ENCODE assay signal across 15 mouse cellular contexts in the genomic region with DNA sequence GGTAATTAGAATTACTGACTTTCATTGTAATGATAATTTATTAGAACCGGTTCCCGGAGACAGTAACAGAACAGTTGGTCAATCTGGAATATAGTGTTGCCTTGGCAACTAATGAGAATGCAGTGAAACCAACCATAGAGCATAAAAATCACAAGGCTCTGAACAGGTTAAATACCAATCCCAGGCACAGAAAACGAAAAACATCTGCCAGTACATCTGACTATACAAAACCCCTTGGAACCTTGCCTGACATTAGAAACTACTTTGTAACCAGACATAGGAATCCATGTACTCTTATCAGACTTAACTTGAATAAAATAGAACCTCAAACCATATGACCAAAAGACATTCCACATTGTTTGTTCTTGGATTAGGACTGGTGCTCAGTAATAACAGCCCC.
DNase-seq lines count a peak whose midpoint lies in the region; ATAC-seq lines count a peak whose summit lies in the region.
"Had no signal": no experiment of that assay in that cellular context is flagged by ENCODE, and none has a peak within 500 bp of the region (broad histone marks: within the 10 kb centered on the region; RNA-seq: fewer than 3 reads in every experiment).

No protein-coding gene starts in this region.

- ATAC-seq in hindbrain, embryonic 16.5 days, result no peak
- peak; percentile 72 for ATAC-seq in neural tube, embryonic 12.5 days (ENCODE audit: low FRiP score, low read depth)
- ATAC-seq in hindbrain, embryonic 11.5 days (ENCODE audit: low FRiP score), result peak; percentile 62
- no peak for ATAC-seq in intestine, embryonic 15.5 days
- ATAC-seq: forebrain, embryonic 16.5 days; lung, postnatal 0 days had no signal

- no peak overlapping the region for H3K4me3 ChIP-seq in hindbrain, embryonic 10.5 days
- no peak overlapping the region for H3K4me3 ChIP-seq in hindbrain, embryonic 16.5 days (ENCODE audit: low read length)
- H3K4me3 ChIP-seq in neural tube, embryonic 12.5 days, result no peak overlapping the region
- H3K4me3 ChIP-seq in hindbrain, embryonic 11.5 days (ENCODE audit: low read depth, low read length), result no peak overlapping the region
- no peak overlapping the region for H3K4me3 ChIP-seq in intestine, embryonic 15.5 days (replicated peaks)
- H3K4me3 ChIP-seq: myocyte had no signal

- WGBS in hindbrain, embryonic 10.5 days, result 32% methylated on average over 3 of the region's 3 CpGs
- WGBS in hindbrain, embryonic 16.5 days, result 18% methylated on average over 3 of the region's 3 CpGs
- 19% methylated on average over 3 of the region's 3 CpGs for WGBS in neural tube, embryonic 12.5 days
- WGBS in hindbrain, embryonic 11.5 days, result 27% methylated on average over 3 of the region's 3 CpGs
- 63% methylated on average over 3 of the region's 3 CpGs for WGBS in intestine, embryonic 15.5 days

- H3K36me3 ChIP-seq in hindbrain, embryonic 10.5 days, result peaks cover 18% of the 10 kb centered on the region; the same call in 1 of the 2 replicates
- no peaks in the 10 kb centered on the region for H3K36me3 ChIP-seq in hindbrain, embryonic 16.5 days (ENCODE audit: control insufficient read depth, insufficient read depth, low read length)
- no peaks in the 10 kb centered on the region for H3K36me3 ChIP-seq in neural tube, embryonic 12.5 days
- H3K36me3 ChIP-seq in hindbrain, embryonic 11.5 days (ENCODE audit: control insufficient read depth, insufficient read depth, low read length), result no peaks in the 10 kb centered on the region
- no peaks in the 10 kb centered on the region for H3K36me3 ChIP-seq in intestine, embryonic 15.5 days

- H3K9me3 ChIP-seq in hindbrain, embryonic 10.5 days, result no peaks in the 10 kb centered on the region
- no peaks in the 10 kb centered on the region for H3K9me3 ChIP-seq in hindbrain, embryonic 16.5 days (ENCODE audit: control insufficient read depth, low read length)
- no peaks in the 10 kb centered on the region for H3K9me3 ChIP-seq in neural tube, embryonic 12.5 days
- H3K9me3 ChIP-seq in hindbrain, embryonic 11.5 days (ENCODE audit: control insufficient read depth, low read length), result no peaks in the 10 kb centered on the region
- H3K9me3 ChIP-seq in intestine, embryonic 15.5 days, result no peaks in the 10 kb centered on the region

- no peak overlapping the region for H3K4me2 ChIP-seq in hindbrain, embryonic 16.5 days (ENCODE audit: low read length)
- H3K4me2 ChIP-seq in neural tube, embryonic 12.5 days (replicated peaks), result no peak overlapping the region
- no peak overlapping the region for H3K4me2 ChIP-seq in hindbrain, embryonic 11.5 days (replicated peaks; ENCODE audit: low read depth, low read length)
- no peak overlapping the region for H3K4me2 ChIP-seq in intestine, embryonic 15.5 days (replicated peaks)

- H3K4me1 ChIP-seq in hindbrain, embryonic 10.5 days (replicated peaks), result peaks cover 39% of the 10 kb centered on the region
- peaks cover 19% of the 10 kb centered on the region for H3K4me1 ChIP-seq in hindbrain, embryonic 16.5 days (ENCODE audit: control insufficient read depth, insufficient read depth, low read depth, low read length)
- peaks cover 28% of the 10 kb centered on the region for H3K4me1 ChIP-seq in neural tube, embryonic 12.5 days
- H3K4me1 ChIP-seq in hindbrain, embryonic 11.5 days (replicated peaks; ENCODE audit: control insufficient read depth, insufficient read depth, low read length), result peaks cover 8% of the 10 kb centered on the region; the same call in 1 of the 2 replicates
- peaks cover 4% of the 10 kb centered on the region; the same call in 1 of the 2 replicates for H3K4me1 ChIP-seq in intestine, embryonic 15.5 days (replicated peaks)

- no peak for DNase-seq in hindbrain, embryonic 10.5 days (ENCODE audit: low spot score)
- no peak for DNase-seq in neural tube, embryonic 10.5 days (ENCODE audit: extremely low spot score, low spot score)
- DNase-seq in hindbrain, embryonic 11.5 days (ENCODE audit: low spot score), result peak; percentile 37
- DNase-seq in kidney, postnatal 10 days, result no peak
- DNase-seq: cerebellum, postnatal 25 days; heart, postnatal 4 days; kidney, adult 11 months; kidney, postnatal 4 days had no signal

- no peaks in the 10 kb centered on the region for H3K27me3 ChIP-seq in hindbrain, embryonic 10.5 days (ENCODE audit: insufficient read depth, poor library complexity, severe bottlenecking)
- no peaks in the 10 kb centered on the region for H3K27me3 ChIP-seq in hindbrain, embryonic 16.5 days (replicated peaks; ENCODE audit: control insufficient read depth, insufficient read depth, low read length)
- no peaks in the 10 kb centered on the region for H3K27me3 ChIP-seq in neural tube, embryonic 12.5 days (replicated peaks)
- no peaks in the 10 kb centered on the region for H3K27me3 ChIP-seq in hindbrain, embryonic 11.5 days (ENCODE audit: control insufficient read depth, insufficient read depth, low read length)
- no peaks in the 10 kb centered on the region for H3K27me3 ChIP-seq in intestine, embryonic 15.5 days (replicated peaks)

- no peak overlapping the region for H3K9ac ChIP-seq in hindbrain, embryonic 16.5 days (ENCODE audit: low read depth, low read length)
- H3K9ac ChIP-seq in neural tube, embryonic 12.5 days, result no peak overlapping the region
- no peak overlapping the region for H3K9ac ChIP-seq in hindbrain, embryonic 11.5 days (ENCODE audit: low read depth, low read length)
- no peak overlapping the region for H3K9ac ChIP-seq in intestine, embryonic 15.5 days
- H3K9ac ChIP-seq: liver, embryonic 14.5 days had no signal

- peak overlapping the region; percentile 56 for H3K27ac ChIP-seq in hindbrain, embryonic 10.5 days
- no peak overlapping the region for H3K27ac ChIP-seq in hindbrain, embryonic 16.5 days (ENCODE audit: low read depth, low read length)
- no peak overlapping the region for H3K27ac ChIP-seq in neural tube, embryonic 12.5 days
- peak overlapping the region; percentile 4; the same call in 1 of the 2 replicates for H3K27ac ChIP-seq in hindbrain, embryonic 11.5 days (ENCODE audit: low read depth, low read length)
- H3K27ac ChIP-seq in intestine, embryonic 15.5 days, result no peak overlapping the region
- H3K27ac ChIP-seq: liver, embryonic 14.5 days had no signal

Comparison
In these comparisons a context has a peak if more than half of its experiments do, and no peak if none do; other contexts are left out.
1. H3K27ac ChIP-seq: peak in hindbrain, embryonic 10.5 days (single experiment) and hindbrain, embryonic 11.5 days (single experiment); none in hindbrain, embryonic 16.5 days (single experiment), neural tube, embryonic 12.5 days (single experiment) and intestine, embryonic 15.5 days (single experiment).
2. ATAC-seq: peak in neural tube, embryonic 12.5 days (single experiment) and hindbrain, embryonic 11.5 days (single experiment); none in hindbrain, embryonic 16.5 days (single experiment) and intestine, embryonic 15.5 days (single experiment).